Mouse (Mus musculus) frontal cortex, adult 2 months (tissue): ENCODE results near the gene Gm45618. TPM values are rescaled to one million over a fixed set of nuclear protein-coding genes. Genes with fewer than 3 reads are reported as not detected.

ENCODE experiments used
- DNase-seq, 2 experiments: peaks; one replicate each; pipeline ENCODE4 v3.0.0; 2022; ENCODE audit warnings: low spot score in 1 of 2; ENCODE audit errors: extremely low spot score in 1 of 2
- polyA plus RNA-seq: library from polyadenylated mRNA; depleted of rRNA; stranded (reverse); fragments of >200 nt; gene quantifications from 2 replicates; pipeline ENCODE4 v1.2.3, GENCODE M21; 2012

Gm45618 gene
- polyA plus RNA-seq, 1 experiment, result not detected

DNA sequence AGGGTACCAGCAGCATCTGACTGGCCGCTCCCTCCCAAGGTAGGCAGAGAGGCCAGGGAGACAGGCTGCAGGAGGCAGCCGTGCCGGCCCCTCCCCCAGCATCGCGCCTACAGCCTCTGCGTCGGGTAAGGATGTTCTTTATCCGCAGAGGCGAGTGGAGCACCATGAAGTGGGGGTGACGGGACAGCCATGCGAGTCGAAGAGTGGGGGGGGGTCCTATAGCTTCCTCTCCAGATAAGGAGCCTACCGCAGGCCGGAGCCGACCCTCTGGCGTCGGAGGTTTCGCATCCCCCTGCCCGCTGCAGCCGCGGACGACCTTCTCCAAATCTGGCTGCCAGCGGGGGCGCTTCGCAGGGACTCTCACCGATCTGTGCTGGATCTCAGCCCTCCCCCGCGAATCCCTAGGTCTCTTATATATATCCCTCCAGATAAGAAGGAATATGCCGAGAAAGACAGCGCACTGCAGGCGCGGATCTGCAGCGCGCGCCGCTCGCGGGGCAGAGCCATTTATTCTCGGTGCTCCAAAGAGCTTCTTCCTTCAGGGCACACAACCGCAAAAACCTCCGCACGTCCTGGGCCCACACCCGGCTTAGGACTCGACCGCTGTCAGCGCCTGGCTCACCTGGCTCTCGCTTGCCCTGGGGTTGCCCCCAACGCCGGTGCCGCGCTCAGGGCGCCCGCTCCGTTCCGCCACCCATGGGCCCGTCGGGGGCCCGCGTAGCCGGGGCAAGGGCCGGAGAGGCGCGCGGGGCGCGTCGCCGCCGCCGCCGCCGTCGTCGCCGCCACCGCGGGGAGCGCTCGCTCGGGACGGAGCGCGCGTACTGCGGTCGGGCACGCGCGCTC is 26.0 kb downstream of the Gm45618 start:
- peak in 1 of 2 experiments; percentile 74 for DNase-seq

DNA sequence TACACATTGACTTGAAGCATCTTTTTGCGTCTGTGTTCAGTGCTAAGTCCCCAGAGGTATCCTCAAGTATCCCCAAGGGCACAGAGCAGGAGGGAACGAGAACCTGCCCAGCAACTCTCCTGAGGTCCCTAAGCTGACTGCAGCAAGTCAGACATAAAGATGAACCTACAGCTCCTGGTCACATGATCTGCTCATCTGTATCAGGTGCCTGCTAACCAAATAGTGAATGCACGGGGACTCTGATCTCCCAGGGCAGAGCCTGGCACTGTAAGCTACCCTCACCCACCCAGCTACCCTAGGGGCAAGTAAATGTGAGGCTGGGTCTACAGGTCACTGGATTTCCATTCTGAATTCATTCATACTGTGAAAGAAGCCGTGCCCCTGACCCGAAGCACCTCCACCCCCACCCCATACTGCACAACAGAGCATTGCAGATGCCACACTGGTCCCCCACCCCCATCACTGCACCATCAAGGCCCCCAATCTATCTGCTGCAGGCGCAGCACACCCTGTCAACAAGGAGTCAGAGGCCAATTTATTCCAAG is 26.8 kb downstream of the Gm45618 start:
- no peak for DNase-seq

DNA sequence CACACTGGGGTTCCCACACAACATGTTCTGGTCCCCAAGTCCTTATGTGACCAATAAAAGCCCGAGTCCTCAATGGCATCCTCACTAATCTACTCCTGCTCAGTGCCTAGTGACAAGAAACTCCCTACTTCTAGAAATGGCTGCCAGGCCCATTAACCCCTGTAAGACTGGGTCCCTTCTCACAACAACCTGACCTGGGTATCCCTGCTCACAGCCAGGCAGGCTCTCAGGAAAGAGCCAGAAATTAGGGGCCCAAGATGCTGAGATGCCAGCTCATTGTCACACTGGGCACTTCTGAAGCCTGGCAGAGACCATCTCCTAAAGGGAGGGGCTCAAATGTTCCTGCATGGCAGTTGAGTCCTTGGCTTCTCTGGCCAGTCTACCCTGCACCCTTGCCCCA is 27.5 kb downstream of the Gm45618 start:
- no peak for DNase-seq

DNA sequence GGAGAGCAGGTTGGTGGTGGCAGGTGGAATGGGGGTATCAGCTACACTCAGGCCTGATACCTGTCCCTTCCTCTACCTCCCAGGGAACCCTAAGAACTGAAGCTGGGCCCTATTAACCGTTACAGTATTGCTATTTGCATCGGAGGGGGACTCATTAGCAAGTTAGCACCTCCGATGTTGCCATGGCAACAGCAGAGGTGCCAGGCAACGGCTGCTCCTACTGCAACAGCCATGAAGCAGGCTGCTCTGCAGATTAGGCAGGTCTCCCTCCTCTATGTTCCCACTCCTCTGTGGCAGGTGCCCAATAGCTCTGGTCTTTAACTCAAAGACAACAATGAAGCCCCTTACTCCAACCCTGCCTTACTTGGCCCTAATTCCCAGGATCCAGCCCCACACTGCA is 28.7 kb downstream of the Gm45618 start:
- peak in 1 of 2 experiments; percentile 63 for DNase-seq

DNA sequence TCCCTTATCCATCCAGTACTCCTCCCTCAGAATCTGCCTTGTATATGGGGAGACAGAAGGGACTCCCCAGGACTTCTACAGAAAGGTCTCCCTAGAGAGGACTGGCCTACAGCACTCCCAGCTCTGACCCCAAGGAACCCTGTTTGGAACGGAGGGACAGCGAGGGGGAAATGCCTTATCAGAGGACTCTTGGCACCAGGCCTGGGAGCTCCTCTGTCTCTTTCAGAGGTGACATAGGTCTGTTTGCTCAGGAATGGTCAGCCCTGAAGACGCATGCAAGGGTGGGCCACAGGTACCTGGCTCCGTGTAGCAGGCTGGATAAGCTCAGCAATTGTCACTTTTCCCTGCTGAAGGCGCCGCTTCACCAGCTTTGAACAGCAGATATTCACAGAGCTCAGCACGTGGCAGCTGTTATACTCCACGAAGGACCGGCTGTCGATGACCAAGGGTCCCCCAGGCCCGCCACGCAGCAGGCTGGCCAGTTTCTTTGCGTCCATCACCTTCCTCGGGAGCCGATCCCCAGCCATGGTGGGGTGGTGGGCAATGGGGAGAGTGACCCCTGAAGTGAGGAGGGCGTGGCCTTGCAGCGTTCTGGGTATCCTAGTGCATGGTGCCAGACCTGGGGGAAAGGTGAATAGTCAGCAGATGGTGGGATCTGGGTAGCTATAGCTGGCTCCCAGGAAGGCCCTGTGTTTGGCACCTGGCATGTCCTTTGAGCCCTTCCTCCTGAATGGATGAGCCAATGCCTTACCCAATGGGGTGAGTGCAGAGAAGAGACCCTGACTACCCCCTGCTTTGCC is 30.7 kb downstream of the Gm45618 start:
- no peak for DNase-seq

DNA sequence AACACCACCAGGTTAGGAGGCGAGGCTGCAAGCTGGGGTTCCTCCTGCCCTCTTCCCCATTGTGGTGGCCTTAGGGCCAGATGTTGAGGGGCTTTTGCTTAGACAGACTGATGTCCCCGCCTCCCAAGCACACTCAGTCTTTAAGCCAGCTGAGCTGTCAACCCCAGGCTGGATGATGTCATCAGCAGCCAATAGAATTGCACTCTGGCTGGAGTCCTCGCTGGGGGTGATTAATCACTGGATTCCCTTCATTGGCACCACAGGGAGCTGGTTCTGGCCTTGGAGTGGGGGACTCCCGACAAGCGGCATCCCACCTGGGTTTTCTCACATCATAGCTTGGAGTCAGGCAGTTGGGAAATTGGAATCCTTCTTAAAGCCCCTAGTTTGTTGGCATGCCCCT is 31.6 kb downstream of the Gm45618 start:
- DNase-seq, result peak in 1 of 2 experiments; percentile 73

DNA sequence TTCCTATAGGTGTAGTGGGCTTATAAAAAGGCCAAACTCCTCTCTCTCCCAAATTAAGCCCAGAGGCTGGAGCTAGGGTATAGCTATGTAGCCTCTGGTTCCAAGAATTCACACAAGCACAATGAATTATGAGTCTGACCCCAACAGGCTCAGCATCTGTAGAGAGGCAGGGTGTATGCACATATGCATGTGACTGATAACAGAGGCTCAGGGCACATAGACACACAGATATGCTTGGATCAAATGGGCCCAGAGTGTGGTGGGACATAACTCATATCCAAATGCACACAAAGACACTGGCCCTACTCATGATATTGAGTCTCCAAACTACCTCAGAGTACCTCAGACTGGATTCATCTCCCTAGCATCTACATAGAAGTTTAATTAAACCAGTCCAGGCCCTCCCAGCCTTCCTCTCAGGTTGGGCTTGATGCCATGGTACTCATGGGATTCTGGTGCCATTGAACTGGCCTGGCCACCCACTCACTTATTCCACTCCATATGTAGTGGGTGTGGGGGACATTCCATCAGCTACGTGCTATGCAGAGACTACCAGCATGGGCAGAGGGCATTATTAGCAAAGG is 33.4 kb downstream of the Gm45618 start:
- DNase-seq, result no peak

DNA sequence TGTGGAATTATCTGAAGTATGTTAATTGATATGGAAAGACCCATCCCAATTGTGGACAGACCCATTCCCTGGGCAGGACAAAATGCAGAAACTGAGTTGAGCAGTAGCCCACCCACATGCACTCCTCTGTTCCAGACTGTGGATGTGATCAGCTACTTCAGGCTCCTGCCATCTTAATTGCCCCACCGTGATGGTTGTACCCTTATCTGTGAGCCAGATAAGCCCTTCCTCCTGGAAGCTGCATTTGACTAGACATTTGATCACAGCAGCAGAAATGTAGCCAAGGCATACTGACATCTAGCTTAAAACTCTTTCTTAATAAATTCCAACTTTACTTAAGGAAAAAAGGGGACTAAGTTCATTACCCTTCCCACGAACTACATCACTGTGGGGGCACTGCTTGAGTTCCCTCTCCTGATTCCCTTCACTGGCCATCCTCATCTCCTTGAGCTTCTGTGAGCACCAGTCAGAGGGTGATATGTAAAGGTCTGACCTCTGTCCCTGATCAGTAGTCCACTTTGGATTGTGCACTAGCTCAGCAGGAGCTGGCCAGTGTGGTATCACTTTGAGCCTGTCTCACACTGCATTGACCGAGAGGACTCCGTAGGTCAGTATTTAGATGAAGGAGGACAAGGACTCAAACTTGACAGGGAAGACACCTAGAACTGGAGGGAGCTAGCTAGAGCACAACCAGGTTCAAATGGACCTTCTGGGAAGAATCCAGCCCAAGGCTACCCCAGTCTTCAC is 34.2 kb downstream of the Gm45618 start:
- DNase-seq, result no peak

DNA sequence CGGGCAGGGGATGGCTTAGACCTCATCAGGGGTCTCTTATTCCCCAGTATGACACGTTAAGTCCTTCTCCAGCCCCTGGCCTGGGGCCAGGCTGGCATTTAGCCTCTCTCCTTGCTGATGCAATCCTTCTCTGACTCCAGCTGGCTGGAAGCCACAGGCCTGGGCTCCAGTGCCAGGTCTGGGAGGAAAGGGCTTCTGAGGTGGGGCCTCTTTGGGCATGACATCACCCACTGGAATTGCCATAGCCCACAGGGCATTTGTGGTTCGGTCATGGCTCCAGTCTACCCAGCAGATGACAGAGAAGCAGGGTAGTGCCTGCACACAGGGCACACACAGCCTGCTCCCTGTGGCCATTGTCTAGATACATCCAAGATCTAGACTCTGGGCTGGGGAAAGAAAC is 35.7 kb downstream of the Gm45618 start:
- no peak for DNase-seq

DNA sequence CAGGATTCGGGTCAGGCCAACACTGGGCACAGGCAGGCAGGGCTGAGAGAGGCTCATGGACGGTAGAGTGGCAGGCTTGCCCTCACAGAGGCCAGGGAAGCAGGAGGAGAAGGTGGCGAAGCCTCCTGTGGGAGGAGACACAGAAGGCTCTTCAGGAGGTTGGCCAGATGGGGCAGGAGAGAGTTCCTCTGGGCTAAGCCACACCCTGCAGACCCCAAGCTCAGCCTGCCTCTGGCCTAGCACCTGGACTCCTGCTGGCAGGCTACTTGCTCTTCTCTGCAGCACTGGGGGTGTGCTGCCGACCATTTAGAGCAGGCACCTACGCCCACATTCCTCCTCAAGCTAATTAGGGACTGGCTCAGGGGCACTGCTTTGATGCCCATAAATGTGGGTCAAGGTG is 36.1 kb downstream of the Gm45618 start:
- no peak for DNase-seq

DNA sequence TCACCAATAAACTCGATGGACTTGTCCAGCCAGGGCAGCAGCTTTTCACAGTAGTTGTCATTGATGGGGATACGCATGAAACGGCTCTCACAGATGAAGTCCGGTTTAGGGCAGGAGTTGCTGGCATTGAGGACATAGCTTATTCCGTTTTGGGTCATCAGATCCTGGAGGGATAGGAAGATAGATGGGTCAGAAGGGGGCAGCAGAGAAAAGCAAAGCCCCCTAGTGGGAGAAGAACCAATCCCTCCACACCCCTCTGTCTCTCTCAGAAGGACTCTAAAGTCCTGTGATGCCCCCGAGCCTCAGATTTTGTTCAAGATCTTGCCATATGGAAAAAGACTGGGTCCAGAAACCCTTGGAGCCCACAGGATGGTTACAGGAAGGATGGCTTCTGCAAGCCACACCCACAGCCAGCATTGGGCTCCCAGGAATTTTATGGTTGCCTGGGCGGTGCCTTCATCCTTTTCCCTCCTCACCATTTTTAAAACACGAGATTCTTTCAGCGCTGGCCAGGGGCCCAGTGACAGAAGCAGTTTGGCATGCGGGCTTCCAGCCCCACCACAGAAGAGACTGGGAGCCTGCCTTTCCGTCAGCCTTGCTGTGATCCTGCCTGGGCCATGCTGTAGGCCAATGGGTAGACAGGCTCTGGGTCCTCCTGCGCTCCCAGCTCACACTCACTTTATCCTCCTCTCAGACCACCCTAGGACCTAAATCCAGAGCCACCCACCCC is 36.8 kb downstream of the Gm45618 start:
- no peak for DNase-seq

DNA sequence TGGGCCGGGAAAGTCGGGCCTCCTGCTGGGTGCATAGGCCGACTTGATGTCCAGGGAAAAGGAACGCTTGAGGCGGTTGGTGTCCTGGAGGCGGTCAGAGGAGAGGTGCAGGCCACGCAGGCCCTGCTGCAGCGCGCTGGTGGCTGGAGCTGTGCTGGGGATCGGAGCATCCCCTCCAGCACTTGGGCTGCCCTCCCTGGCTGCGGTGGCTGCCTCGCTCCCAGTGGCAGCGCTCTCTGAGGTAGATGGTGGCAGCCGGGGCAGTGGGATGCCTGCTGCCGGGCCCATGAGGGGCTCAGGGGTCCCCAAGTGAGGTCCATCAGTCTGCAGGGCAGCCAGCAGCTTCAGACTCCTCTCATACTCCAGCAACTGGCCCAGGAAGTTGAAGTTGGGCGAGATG is 37.9 kb downstream of the Gm45618 start:
- DNase-seq, result no peak

DNA sequence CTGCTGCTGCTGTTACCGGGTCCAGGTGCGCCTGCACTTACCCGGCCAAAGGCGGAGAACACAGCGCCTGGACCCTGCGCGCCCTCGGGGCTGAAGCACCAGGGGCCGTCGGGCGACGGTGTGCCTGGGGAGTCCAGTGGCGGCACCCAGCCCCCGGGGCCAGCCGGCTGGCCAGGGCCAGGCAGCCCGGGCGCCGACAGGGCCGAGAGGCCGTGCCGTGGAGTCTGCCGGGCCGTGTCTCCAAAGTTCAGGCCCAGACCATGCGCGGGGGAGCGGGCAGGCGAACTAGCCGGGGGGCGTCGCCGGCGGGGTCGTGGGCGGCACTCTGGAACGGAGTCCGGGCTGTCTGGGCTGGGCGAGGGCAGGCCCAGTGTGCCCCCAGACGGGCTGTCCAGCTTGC is 38.4 kb downstream of the Gm45618 start:
- no peak for DNase-seq

DNA sequence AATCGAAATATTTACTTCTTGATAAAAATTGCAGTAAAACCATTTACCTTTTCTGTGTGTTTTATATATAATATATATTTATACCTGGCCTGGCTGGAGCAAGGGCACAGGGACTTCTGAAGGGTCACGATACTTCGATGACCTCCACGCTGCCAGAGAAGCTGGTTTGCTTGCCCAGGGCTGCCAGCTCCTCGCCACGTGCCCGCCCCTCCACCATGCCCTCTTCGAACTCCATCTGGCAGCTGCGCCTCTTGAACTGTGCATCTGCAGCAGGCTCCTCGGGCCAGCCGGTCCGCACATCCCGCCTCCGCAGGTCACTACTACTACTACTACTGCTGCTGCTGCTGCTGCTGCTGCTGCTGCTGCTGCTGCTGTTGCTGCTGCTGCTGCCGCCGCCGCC is 38.8 kb downstream of the Gm45618 start:
- no peak for DNase-seq

DNA sequence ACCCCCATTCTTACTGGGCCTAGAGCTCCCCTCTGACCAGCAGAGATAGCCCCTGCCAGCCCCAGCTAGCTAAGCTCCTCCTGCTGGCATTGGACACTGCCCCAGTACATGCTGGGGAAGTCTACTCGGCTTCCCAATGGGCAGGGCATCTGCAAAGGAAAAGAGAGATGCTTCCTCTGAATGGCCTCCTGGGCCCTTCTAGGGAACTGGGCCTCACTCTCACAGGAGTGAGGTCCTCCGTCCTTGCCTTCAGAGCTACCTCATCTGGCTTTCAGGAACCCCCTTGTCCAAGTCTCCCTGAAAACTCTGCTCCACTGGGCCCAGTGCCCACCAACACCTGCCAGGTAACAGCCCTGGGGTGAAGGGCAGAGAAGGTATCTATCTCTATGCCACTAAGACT is 39.7 kb downstream of the Gm45618 start:
- DNase-seq, result no peak

DNA sequence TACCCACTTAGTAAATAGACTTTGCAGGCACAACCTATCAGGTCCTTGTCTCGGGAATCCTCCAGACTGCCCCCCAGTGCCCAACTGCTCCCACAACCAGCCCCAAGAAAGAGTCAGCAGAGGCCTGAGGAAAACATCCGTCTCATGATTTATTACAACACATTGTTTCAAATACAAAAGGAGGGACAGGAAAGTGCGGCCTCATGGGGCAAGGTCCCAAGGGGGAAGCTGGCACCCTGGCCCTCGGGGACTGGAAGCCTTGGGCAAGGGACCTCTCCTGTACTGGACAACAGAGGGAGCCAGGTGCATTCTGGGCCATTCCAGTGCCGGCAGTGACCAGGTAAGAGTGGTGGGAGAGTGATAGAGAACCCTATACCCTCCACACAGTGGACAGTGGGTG is 41.2 kb downstream of the Gm45618 start:
- no peak for DNase-seq

DNA sequence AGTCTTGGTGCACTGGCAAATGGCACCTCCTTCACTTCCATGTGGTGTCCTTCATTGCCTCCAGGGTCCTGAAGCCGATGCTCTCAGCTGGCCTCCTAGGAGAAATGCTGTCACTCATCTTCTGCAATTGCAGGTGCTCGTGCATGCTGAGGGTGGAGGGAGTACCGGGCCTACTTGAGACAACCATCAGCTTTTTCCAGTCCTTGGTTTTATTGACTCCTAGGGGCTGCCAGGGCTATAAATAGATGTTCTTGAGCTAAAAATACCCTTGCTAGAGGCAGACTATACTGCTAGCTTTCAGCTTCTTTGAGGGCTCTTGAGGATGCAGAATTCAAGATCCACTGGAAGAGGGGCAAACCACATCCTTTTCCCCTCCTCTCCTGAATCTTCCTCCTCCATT is 43.4 kb downstream of the Gm45618 start:
- no peak for DNase-seq

DNA sequence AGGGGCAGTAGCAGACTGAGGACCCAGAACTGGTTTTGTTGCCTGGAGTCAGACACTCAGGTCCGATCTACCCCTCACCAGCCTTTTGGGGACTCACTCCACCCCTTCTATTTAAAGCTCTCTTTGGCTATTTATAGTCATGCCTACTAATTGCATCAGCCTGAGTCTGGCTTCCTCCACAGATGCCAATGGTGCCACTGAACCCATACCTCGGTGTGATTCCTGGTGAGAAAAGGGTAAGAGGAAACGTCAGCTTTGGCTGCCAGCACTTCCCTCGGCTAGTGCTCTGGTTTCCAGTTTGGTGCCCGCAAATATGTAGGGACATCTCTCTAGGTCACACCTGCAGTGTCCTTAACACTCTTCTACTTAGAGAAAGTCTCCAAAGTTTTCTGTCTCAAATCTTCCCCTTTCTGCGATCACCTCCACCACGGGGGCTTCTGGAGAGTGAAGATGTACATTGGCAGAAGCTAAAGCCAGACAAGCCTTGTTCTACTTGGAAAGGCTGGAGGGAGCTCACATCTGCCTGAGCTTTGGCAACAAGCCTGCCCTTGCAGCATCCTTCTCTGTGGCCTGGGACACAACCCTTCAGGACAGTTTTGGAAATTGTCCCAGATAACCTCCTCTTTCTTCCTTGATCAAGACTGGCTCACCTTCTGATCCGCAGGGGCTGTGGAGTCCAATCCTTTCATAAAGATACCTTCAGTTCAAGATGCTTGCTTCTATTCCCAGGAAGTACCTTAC is 46.2 kb downstream of the Gm45618 start:
- DNase-seq, result no peak

DNA sequence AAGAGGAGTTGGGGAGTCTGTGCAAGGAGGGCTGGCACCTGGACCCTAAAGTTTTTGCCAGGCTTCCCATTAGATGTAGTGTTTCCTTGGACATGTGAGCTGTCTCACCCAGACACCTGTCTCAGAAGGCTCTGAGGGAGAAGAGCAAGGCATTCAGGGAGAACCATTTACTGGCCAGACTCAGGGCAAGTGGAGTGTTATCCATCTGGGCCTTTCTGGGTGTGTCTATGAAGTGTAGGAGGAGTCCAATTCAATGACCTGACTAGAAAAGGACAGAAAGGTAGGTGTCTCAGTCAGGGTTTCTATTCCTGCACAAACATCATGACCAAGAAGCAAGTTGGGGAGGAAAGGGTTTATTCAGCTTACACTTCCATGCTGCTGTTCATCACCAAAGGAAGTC is 48.8 kb downstream of the Gm45618 start:
- no peak for DNase-seq
